Mouse (Mus musculus) 3T3-L1 (cell line): ENCODE measurements around the gene Suclg2.

Experiments
- DNase-seq: peaks from one replicate; pipeline ENCODE4 v3.0.0-alpha.2; 2015; ENCODE audit warnings: low read depth, low spot score

Gene Suclg2

GRCm38 (mm10) chr6:95469521-95469920 lies 249.1 kb downstream of the Suclg2 start:
- DNase-seq, result no peak

- no peak for DNase-seq
These were observed 253.3 kb downstream of the Suclg2 start for GRCm38 (mm10) chr6:95465322-95465721.

DNA sequence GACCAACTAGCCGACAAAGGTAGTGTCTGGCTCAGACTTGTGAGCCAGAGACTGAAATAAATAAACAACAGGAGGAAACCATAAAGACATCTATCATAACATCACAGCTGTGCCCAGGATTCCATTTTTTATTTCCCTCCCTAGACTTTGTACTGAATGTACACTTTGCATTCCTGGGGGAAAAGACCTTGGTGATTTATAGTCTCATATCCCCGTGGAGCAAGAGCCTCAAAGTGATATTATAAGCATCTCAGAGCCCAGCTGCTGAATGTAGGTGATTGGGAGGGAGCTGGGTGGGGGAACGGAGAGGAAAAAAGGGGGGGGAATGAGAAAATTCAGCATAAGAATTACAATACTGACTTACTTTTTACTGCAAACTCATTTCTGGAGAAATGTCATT lies 259.2 kb downstream of the Suclg2 start:
- DNase-seq, result no peak

GRCm38 (mm10) chr6:95446151-95446550 lies 272.4 kb downstream of the Suclg2 start:
- DNase-seq, result no peak

- peak; percentile 11 for DNase-seq
These were observed 273.6 kb downstream of the Suclg2 start for GRCm38 (mm10) chr6:95445036-95445435.
